Mouse (Mus musculus) heart, postnatal 10 days (tissue): ENCODE data around the gene Nol4l. TPM values are rescaled to one million over a fixed set of nuclear protein-coding genes. Genes with fewer than 3 reads are reported as not detected.

ENCODE experiments used
- DNase-seq, 2 experiments: peaks; one replicate each; pipeline ENCODE4 v3.0.0; 2021
- intact Hi-C: fragments of 180-260 bp; cut with DNase I; formaldehyde crosslinking; loops from one replicate; pipeline ENCODE4 v1.15.1; 2025
- total RNA-seq, 2 experiments: library from RNA; stranded (reverse); gene quantifications; 2 replicates each; pipeline ENCODE4 v1.2.3; 2021

The Nol4l gene
- total RNA-seq, 2 experiments from 2014 or later: 9.5 to 10.4 TPM

DNA sequence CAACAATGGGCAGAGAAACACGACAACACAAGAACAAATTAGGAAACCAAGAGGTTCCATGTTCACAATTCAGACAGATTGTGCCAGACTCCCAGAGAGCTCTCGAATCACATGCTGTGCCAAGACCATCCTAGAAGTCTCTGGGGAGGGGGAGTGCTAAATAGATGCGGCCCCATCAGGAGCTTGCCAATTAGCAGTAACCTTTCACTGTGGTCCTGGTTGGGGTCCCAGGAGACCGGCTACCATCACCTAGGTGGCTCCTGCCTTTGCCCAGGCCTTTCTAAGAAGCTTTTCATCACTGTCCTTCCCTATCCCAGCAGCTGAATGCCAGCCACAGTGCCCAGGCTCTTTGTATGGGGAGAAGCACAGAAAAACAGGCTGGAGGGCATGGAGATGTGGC, 45.7 kb downstream of the Nol4l start:
- intact Hi-C loops: no loop called here
- DNase-seq: no peak

DNA sequence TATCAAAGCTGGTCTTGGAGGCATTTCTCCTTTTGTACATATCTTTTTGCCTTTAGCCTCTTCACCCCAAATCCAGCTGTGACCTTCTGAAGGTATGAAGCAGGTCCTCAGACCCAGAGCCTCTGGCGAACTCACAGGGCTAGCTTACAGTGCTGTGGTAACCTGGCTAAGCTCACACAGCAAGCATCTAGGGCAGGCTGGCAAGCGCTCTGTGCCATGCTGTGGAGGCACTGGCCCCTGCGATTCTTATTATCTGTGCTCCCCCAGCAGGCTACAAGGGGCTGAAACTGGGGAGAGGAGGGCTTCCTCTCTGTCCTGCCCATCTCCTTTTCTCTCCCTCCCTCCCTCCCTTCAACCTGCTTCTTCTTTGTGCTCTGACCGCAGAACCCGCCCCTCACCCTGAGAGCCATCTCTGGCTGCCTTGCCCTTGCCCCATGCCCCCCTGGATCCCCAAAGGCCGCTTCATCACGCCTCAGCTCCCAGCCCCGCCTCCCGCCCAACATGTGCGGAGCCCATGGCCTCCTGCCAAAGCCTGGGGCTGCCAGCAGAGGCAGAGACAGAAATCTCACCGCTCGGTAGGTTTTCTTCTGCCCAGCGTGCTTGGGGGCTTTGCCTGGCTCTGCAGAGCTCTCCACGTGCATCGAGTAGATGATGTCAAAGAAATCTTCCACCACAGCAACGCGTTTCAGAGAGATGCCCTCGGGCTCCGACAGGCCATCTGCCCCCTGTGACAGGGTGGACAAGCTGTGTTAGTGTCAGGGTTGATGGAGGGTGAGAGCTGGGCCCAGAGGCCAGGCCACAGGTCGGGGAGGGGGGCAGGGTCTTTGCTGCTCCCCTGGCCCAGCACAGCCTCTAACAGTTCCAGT, 46.4 kb downstream of the Nol4l start:
- DNase-seq: peak; percentile 41 to 64
- intact Hi-C loops: no loop called here

DNA sequence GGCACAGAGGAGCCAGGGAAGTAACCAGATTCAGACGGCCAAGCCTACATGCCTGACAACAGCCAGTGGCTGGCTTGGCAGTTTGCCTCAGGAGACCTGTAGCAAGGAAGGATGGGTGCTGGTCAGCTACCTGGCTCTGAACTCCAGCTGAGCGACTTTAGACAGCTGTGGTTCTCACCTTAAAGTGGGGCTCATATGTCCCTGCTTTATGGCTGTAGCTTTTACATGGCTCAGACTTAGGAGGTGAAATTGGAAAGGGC, 48.0 kb downstream of the Nol4l start:
- no peak for DNase-seq
- intact Hi-C loops: no loop called here

DNA sequence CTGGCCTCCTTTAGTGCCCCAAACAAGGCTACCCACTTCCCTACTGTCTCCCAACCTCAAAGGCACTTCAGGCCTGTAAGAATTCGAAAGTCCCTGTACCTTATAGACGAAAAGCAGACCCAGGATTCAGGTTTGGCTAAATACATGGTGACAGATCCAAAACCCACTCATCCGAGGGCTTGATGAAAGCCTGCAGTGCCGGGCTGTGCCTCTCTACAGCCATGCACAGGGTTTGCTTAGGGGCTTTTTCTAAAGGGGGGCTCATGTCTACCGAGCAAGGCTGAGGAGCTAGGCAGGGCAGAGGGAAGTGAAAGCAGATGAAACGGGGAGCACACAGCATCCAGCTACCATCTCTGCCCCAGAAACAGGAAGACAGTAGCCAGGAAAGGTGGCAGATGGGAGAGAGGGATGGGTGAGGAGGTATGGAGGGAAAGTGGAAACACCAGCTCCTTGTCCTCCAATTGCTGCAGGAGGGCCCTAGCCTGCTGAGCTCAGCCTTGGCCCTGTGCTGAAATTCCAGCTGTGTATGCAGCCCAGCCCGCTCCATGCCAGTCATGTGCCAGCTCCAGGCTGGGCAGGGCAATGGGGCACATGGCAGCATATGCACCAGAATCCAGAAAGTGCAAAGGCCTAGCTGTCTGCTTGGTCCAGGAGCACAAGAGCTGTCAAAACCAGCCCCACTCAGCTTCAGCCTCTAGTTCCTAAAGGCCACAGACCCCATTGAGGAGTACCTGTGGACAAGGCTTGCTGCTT, 48.5 kb downstream of the Nol4l start:
- intact Hi-C loops: no loop called here
- DNase-seq: no peak

DNA sequence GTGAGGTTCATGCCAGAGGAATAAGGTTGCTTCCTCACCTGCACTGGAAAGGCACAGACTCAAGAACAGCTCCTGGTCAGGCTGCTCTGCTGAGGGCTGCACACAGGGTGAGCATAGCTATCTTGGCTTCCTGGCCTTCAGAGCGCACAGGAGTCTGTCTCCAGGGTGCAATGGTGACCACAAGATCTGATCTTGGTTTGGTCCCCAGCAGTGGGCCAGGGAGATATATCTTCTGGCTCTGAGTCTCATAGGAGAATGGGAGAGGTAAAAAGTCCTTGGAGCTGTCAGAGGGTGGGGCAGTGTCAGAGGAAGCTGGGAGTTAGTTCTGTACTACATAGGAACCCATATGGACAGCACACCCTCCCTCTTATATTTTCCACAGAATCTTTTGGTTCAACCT, 50.3 kb downstream of the Nol4l start:
- intact Hi-C loops: no loop called here
- DNase-seq: no peak

DNA sequence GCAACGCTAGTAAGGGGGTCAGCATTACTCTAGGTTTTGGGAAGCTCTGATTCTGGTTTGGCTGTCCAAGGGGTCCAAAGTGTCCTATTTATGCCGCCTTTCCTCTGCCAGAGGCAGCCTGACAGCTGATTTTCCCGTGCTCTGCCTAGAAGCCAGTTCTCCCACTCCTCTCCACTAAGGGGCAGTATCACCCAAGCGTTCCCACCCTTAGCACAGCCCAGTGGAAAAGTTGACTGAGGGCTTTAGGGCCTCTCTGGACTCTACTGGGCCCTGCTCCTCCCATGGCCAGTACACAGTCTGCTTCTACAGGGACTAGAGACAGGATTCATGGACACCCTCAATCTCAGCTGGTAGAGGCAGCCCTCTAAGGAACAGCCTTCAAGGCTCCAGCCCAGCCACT, 51.2 kb downstream of the Nol4l start:
- intact Hi-C loops: loop anchor here (1.0 kb wide), 1 partner anchor 108 kb away; no protein-coding TSS in a partner anchor
- peak; percentile 87 to 90 for DNase-seq

DNA sequence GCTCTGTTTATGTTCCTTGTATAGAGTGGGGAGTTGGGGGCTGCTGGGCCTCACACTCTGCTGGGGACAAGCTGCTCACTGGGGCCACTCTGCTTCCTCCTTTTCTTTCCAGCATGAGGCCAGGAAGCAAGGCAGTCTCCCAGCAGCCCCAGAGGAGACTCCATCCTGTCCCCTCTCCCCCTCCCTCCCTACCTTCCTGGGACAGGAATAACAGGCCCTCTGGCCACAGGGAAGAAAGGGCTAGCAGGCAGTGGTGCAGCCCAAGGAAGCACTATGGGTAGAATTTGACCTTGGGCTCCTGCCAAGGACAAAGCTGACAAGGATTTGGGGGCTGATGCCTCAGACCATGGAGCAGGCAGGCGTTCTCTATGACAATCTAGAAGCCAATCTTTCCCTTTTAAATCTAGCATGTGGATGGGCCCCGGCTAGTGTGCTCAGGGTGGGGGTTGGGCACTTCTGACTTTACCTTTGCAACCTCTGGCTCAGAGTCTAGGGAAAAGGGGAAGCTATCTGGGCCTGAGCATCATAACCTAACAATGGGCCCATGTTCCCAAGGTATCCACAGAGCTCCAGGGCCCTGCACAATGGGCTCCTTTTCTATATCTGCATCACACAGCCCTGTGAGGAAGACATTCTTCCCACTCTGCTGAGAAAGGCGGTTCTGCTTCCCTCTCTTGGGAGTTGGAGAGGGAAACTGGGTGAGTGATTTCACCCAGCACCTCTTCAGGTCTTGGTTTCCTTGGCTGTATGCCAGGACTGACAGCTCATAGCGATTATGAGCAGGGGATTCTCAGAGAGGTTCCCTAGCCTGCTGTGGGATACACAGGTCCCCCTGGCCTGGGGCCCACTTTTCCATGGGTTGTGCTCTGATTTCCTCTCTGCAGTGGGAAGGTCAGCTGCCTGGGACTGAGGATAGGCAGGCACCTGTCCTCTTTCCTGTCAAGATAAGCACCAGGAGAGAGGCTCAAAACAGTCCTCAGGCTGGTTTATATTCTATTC, 54.4 kb downstream of the Nol4l start:
- peak; percentile 48 to 60 for DNase-seq
- intact Hi-C loops: no loop called here

DNA sequence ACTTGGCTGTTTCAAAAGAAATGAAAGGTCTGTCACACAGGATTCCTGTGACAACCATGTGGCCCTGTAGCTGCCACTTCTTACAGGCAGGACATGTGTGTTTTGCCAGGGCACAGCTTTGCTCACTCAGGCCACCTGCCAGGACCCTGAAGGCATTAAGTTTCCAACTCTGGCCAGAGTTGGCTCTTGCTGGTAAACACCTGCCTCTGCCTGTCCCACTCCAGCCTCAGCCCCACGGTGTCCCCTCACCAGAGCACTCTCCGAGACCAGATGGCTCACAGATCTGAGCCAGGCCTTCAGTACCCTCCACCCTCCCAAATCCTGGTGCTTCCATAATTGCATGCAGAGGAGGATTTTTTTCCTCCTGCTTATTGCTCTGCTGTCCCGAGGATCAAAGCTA, 58.8 kb downstream of the Nol4l start:
- intact Hi-C loops: no loop called here
- no peak for DNase-seq

DNA sequence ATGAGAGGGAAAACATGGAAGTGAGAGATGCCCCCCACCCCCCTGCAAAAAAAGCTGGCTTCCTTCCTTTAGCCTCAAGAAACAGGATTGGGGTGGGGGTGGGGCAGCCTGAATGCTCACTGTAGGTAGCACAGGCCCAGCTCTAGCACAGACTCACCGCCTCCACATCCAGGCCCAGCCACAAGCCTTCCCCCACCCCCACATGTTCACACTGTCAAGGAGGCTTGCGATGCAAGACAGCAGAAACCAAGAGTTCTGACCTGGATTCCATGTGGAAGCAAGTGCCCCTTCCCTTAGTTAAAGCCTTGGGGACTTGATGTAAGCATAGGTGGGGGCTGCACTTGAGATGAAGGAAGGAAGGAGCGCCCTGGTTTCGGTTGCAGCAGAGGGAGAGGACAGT, 60.0 kb downstream of the Nol4l start:
- intact Hi-C loops: no loop called here
- no peak for DNase-seq

DNA sequence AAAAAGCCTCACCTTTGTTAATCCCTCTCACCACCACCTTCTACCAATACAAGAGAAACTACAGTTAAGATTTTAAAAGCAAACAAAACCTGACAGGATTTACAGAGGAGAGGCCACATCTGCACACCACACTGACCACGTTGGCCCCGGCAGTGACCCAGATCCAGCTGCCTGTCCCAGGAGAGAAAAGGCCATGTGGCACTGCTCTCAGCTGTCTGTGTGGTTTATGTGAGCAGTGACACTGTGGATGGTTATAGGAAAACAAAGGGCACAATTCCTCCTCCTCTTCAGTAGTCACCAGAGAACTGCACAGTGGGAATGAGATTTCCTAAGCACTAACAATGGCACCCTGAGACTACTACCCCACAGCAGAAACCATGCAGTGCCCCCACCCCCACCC, 60.5 kb downstream of the Nol4l start:
- intact Hi-C loops: no loop called here
- DNase-seq: no peak

DNA sequence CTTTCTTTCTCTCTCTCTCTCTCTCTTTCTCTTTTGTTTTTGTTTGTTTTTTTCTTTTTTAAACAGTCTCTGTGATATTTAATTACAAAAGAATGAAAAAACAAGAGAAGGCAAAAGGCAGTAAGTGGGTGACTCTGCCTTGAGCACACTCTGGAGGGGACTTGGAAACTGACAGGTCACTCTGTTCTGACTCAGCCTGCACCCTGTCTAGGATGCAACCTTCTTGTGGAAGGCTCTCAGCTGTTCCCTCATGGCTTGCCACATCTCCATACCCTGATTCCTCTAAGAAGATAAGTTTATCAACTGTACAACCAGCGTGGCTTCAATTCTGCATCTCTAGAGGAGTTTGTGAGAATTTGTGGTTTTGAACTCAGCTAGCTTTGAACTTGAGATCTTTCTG, 62.4 kb downstream of the Nol4l start:
- intact Hi-C loops: no loop called here

DNA sequence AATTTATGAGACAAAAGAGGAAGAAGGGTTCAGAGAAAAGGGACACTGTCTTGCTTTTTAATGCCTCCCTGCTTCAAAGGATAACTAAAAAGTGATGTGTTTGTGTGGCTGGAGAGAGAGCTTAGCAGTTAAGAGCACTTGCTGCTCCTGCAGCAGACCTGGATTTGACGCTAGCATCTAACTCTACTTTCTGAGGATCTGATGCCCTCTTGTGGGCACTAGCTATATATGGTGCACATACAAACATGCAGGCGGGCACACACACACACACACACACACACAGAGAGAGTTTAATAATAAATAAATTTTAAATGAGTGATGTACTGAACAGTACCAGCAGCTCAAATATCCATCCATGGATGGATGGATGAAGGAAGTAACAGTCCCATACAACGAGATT, 66.5 kb downstream of the Nol4l start:
- DNase-seq: no peak
- intact Hi-C loops: no loop called here

More for the DNA sequence above, 62.4 kb downstream of the Nol4l start:
- no peak for DNase-seq

DNA sequence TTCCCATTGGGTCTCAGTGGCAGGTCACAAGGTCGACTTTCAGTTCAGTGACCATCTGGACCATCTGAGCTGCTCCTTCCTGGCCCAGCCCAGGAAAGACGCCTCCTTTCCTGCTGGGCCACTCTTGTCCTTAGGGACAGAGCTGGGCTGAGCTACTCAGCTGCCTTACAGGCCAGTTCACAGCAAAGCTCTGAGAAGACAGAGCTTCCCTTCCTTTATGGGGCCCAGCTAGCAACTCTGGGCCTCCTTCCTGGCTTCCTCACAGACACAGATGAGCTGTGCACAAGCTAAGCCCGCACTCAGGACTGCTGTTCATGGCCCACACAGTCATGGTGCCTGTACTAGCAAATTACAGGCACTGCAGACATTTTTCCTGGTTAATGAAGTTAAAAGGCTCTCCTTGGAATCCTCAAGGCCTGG, 71.7 kb downstream of the Nol4l start:
- intact Hi-C loops: no loop called here
- DNase-seq: peak; percentile 63 to 67

DNA sequence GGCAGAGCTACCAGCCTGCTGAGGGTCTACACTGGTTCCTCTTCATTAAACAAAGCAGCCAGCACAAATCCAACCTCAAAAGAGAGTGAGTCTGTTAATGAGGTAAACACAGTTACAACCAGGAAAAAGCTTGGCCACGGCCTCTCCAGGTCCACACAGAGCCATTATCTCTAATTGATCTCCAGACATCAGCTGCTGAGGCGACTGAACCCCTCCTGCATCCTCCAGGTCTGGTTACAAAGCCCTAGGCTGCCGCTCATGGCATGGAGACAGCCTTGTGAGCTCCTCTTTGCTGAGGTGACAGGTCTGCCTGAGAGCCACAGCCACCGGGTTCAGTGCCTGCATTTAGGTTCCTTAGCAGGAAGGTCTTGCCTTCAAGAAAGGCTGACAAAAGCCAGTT, 72.3 kb downstream of the Nol4l start:
- intact Hi-C loops: no loop called here
- DNase-seq: no peak

DNA sequence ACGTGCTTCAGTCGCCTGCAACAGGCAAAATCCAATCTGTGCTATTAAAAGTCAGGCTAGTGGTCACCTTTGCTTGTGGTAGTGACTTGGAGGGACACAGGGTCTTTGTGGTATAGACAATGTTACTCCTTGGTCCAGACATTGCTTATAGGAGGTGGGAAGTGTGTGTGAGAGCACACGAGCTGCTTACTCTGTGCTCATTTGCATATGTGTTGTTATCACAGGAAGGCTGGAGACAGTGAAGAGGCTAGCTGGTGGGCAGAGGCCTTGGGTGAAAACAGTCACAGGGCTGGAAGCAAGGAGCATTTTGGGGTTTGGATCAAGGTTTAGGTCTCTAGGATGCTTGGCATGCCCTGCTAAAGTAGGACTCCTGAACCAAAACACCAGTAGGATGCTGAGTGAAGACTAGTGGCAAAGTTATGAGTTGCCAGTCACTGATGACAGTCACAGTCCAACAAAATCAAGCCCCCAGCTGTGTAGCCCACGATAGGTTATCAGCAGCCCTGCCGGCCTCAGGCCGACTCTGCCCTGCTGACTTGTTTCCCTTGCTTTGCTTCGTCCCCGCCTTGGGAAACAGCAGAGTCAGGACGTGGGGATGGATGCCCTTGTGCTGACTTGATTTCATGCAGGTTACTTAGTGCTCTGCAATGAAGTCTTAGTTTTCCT, 74.8 kb downstream of the Nol4l start:
- intact Hi-C loops: no loop called here
- DNase-seq: no peak

DNA sequence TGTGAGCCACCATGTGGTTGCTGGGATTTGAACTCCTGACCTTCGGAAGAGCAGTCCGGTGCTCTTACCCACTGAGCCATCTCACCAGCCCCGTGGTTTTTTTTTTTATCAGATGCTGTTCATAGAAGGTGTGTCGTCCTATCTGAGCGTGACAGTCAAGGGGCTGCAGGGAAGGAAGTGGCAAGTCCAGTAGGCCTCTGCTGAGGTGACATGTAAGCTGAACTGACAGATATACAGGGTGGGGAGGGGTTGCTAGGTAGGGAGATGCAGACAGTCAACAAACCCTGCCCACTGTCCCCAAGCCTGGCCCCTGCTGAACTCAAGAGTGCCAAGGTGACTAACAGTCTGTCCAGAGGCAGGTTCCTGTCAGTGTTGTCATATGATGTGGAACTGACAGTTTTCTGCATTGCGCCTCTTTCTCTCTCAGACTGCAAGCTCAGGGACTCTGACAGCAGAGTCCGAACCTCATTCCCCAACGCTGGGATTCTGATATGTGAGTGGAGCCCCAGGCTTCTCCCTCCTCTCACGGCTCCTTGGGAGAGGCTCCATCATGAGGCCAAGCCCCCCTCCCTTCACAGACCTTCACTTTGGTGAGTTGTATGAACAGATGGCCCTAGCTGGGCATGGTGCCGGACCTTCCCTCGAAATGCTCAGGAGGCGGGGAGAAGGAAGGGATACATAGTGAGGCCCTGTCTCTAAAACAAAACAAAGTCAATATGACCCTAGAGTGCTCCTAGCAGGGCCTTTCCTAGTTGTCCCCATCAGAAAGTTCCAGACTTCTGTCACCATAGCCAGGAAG, 75.6 kb downstream of the Nol4l start:
- no peak for DNase-seq
- intact Hi-C loops: no loop called here

DNA sequence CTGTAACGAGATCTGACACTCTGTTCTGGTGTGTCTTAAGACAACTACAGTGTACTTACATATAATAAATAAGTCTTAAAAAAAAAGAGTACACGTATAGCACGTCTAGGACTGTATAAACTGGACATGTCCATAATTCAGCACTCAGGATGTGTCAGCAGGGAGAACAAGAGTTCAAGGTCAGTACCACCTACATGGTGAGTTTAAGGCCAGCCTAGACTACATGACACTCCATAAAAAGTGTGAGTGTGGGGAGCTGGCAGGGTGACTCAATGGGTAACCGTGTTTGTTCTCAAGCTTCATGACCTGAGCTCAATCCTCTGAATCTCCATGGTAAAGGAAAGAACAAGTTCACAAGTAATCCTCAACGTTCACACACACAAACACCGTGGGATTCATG, 81.3 kb downstream of the Nol4l start:
- no peak for DNase-seq
- intact Hi-C loops: no loop called here

DNA sequence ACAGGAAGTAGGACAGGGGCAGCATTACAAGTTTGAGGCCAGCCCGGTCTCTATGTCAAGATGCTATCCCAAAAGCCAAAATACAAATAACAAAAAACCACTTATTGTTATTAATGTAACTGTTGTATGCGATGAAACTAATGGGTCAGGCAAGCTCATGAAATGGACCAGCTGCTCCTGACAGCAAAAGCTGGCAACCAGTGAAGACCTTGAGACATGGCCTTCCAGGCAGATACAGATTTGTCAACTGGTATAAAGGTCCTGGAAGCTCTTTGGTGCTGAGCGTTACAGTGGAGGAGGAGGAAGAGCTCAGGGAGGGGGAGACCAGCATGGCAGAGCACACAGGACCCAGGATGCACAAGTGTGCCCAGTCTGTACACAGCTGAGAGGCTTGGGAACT, 82.1 kb downstream of the Nol4l start:
- DNase-seq: no peak
- intact Hi-C loops: no loop called here

DNA sequence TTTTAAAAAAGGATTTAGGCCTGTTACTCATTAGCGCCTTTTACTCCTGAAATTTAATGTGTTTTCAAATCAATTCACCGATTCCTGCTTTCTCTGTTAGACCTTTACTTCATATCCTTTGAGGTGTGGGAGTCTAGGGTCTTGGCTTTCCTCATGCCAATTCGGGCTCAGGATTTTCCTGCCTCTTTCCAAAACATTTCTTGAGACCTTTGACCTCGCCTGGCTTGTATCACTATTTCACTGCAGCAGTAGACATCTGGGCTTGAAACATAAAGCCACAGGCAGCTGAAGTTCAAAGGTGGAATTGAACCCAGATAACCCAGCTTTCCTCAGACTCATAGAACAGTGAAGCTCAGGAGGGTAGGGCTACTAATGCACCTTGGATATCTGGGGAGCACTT, 83.3 kb downstream of the Nol4l start:
- DNase-seq: no peak
- intact Hi-C loops: no loop called here

DNA sequence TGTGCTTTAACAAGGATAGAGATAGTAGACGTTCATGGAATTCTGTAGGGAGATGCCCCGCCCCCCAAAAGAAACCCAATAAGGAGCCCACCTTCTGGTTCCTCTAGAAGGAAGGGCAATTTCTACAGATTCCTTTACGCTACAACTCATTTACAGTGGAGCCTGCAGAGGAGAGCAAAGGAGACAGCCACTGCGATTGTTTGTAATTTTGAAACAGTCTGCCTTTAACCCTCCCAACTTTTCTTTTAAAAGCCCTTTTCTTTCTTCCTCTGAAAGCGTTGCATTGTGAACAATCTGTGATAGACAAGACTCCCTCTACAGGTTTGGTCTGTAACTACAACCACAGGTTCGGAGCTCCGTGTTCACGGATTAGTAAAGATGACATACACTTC, 83.8 kb downstream of the Nol4l start:
- intact Hi-C loops: no loop called here
- peak; percentile 77 to 79 for DNase-seq
